Mouse (Mus musculus): ENCODE data around the gene Anapc5.
A peak's percentile ranks its signal among the peaks of the same experiment; 100 is the strongest.

The Anapc5 gene

DNA sequence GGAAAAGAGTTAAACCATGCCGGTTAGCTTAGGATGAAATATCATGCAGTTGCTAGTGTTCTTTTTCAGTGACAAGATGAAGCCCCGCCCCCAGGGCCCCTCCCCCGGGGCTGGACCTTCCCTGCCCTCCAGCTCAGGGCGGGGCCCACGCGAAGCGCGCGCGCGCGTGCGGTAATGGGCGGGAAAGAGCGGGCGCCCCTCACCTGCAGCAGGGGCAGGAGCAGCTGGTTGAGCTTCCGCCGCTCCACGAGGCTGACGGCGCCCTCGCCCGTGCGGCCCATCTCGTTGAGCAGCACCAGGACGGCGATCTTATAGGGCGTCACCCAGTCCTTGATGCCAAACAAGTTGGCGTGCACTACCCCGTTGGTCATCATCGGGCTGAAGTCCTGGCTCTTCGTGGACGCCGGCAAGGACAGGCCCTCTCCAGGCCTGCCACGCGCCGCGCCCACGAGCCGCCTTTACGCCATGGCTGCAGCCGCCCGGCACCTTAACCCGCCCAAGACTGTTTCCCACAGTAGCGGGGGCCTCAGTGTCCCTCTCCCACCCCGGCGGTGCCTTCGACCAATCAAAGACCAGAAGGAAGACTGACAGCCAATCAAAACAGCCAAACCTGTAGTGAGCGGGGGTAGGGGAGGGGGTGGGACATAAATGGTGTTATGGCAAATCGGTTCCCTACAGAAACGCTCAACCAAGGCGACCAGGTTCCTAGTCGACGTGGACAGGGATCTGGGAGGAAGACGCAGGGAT, at the start of gene Anapc5:
Gene Anapc5, minus strand, starts transcription at position 563 of the 747 bp plus-strand sequence.
- peak; percentile 96 for DNase-seq

- DNase-seq, result no peak
Measured at GRCm38 (mm10) chr5:122863053-122863452, 41.9 kb upstream of the Anapc5 start.

DNA sequence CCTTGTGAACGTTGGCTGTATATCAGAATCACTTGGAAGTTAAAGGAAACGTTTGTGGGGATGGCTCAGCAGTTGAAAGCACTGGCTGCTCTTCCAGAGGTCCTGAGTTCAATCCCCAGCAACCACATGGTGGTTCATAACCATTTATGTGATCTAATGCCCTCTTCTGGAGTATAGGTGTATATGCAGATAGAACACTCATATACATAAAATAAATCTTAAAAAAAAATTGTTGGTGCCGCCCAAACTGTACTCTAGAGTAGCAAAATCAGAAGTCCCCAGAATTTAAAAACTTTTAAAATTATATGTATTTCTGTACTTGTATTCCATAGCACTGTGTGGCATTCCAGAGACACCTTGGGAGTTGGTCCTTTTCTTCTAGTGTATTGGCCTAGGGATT, 34.7 kb upstream of the Anapc5 start:
- DNase-seq, result no peak

DNA sequence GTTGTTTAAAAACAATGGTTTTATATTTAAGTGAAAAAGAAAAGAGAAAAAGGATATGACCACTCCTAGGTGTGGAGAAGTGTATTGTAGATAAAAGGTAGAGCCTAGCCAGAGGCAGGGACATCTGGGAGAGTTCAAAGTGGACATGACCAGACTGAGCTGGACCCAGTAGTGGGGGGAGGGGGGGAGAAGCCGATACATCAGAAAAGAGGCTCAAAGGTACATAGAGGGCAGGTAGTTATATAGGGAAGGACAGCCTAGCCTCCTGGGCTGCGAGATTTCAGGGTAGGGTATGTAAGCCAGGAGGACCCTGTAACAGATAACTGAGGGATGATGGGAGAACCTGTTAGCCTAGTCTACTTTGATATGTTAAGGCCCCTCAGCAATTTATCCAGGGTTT, 31.5 kb upstream of the Anapc5 start:
- DNase-seq, result no peak

DNA sequence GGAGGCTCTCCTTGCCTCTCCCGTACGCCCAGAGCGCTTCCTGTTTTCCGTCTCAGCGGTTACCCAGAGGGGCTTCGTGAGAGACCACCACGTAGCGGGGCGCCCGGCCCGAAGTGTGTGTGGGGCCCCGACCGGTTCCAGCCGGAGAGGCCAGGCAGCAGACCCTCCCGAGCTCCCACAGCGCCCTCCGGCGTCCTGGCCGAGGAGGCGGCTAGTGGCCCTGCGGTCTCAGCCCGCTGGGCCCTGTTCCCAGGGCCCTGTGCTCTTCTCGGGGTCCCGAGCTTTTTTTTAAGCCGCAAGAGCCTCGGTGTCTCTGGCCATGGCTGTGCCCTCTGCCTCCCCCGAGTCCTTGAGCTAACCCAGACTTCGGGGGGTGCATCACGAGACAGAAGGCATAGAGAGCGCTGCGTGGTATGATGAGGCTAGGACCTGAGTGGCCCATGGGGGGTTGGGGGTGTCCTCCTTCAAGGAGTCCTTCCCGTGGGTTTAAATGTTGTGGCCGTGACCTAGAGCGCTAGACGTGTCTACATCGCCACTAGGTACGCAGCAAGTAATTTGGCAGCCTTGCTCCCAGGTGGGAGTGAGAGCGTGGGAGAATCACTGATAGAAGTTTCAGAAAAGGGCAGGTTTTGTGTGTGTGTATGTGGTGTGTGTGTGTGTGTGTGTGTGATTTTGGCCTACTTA, 29.3 kb upstream of the Anapc5 start:
- peak; percentile 74 for DNase-seq

DNA sequence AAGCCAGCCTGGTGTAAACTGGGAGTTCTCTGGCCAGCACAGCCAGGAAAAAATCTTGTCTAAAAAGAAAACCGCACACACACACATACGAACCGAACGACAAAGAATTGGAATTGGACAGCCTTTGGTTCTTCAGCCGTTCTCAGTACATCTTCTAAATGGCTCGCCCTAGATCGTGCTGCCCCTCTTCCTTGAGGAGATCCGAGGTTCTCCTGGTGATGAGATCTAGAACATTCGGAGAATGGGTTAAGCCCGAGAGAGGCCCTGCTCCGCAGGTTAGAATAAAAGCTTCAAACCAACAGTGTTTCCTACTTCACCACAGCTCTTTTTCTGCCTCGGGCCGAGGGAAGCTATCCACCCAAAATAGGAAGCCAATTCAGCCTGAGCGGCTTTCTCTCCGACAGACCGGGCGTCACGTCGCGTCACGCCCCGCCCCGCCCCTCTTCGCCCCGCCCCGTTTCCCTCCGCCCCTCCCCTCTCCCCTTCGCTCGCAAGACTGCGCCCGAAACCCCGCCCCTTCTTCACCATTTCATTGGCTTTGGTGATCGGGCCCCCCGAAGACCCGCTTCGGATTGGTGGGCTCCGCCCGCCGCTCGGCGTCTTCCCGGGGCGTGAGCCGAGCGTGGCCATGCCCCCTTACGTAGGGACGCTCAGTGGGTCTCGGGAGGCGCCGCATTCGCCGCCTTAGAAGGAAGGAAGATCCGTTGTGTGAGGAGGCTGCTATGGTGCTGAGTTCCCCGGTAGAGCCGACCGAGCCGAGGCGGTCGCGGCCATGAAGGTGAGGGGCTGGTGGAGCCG, 28.6 kb upstream of the Anapc5 start, which contains the start of gene Rnf34:
Gene Rnf34, plus strand, starts transcription at position 528 of the 798 bp plus-strand sequence.
- peak; percentile 100 for DNase-seq

- no peak for DNase-seq
Measured at GRCm38 (mm10) chr5:122843799-122844198, 22.7 kb upstream of the Anapc5 start.

- DNase-seq, result no peak
Measured at GRCm38 (mm10) chr5:122841126-122841525, 20.0 kb upstream of the Anapc5 start.

- no peak for DNase-seq
Measured at GRCm38 (mm10) chr5:122832996-122833395, 11.9 kb upstream of the Anapc5 start.

DNA sequence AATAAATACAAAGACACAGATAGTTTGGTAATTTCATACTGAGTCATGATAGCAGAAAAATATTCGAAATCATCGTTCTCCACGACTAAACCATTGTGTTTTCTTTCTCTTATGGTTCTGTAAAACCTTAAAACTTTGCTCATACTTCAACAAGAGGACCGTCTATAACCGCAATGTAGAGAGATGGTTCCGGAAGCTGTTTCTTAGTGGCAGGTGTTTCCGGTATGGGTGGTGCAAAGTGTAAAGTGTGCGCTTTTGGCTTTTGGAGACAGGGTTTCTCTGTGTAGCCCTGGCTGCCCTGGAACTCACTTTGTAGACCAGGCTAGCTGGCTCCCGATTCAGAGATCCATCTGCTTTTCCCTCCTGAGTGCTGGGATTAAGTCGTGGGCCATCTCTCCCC, 11.4 kb upstream of the Anapc5 start:
- no peak for DNase-seq

DNA sequence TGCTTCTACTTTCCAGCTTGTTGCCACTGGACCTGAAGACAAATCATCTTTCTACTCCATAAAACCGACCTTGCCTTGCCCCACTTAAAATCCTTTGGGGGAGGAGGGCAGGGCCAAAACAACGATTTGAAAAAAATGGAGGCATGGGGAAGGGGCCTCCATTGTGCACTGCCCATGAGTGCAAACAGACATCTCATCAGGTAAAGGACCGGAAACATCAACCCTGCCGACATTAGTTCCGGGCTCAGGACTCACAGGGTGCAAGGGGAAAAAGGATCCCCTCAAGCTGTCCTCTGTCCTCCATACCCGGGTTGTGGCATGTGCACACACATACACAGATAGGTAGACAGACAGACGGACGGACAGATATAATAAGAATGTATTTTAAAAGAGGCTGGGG, 4.0 kb upstream of the Anapc5 start:
- DNase-seq, result no peak

DNA sequence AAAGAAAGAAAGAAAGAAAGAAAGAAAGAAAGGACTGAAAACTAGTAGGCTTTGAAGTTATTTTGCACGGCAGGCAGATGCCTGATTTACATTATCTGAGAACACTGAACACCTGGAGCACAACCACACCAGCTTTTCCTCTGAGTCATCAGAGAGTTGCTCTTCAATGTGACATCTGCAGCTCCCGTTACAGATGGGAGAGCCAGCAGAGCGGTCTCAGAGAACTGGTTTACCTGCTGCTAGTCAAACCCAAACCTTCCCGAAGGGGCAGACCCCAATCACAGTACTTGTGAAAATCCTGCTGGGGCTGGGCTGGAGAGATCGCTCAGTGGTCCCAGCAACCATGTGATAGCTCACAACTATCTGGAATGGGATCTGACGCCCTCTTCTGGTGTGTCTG, 3.3 kb upstream of the Anapc5 start:
- no peak for DNase-seq

GRCm38 (mm10) chr5:122823976-122824375, 2.8 kb upstream of the Anapc5 start:
- DNase-seq, result no peak

DNA sequence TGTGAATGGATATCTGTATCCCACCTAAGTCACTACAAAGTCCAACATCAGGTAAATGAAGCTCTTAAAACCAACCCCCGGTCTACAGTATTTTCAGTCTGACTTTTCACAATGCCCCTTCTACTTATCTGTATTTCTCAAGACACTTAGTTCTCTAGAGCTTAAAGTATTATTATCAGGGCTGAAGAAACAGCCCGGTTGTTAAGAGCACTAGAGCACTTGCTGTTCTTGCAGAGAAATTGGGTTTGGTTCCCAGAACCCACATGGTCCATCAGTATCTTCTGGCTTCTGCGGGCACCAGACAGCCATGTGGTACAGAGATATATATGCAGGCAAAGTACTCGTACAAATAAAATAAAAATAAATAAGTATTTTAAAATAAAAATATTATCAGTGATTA, 1.3 kb upstream of the Anapc5 start:
- DNase-seq, result no peak

DNA sequence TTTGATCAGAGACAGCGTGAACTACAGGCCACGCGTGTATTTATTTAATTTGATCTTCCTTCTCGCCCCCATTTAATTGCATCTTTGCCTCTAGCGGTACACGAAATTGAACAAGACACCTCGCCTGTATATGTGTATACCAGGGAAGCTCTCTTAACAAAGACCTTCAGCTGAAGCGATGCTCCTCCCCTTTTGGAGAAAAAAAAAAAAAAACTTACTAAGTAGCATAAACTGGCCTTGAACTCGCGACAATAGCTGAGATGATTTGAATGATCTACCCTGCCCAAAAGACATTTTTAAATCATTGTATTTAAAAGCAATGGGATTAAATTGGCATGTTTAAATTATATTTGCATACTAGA, 366 bp upstream of the Anapc5 start:
- no peak for DNase-seq

DNA sequence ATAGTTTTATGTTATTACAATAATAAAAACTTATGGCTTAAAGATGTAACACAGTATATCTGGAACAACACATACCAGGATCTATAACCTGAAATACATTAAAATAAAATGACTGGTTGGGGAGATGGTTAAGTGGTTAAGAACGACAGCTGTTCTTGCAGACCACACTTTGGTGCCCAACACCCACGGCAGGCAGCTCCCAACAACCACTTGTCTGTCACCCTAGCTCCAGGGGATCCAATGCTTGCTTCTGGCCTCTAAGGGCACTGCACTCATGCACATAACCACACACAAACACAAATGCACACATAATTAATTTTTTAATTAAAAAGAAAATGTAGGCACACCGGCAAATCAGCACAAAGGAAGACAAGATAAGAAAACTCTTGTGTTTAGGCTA, 8.4 kb downstream of the Anapc5 start:
- no peak for DNase-seq

- DNase-seq, result peak; percentile 81
Measured at GRCm38 (mm10) chr5:122811364-122812079, 9.6 kb downstream of the Anapc5 start.

DNA sequence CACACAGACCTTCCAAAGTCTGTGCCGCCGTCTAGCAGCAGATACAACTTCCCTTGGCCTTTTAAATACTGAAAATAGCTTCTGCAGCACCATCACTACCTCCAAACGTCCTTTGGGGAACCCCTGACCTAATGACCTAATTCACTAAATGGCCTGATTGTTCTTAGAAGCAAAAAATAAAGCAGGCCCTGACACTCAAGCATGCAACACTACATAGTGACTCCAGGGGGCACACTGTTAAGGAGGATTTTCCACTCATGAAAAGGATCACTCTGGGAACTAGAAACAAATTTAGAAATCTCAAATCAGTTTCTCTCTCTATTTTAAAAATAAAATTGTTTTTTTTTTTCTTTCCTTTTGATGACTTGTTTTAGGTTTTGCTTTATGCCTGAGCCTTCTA, 15.6 kb downstream of the Anapc5 start:
- DNase-seq, result no peak

DNA sequence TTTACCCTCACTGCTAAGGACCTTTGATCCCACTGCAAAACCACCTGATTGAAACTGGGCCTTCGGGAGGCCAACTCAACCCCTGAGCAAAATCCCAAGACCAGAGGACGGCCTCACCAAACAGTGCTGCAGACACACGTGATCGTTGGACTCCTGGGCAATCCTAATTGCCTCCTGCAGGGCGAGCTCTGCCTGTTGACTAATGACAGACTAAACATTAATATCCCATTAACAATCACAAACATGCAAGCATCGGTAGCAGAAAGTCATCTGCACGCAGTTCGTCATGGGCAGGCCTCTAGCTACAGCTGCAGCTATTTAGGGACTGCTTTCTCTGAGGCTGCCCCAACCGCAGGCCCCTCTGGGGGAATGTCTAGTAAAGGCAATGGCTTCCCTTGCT, 18.4 kb downstream of the Anapc5 start:
- DNase-seq, result no peak

GRCm38 (mm10) chr5:122801684-122802083, 19.5 kb downstream of the Anapc5 start:
- DNase-seq, result no peak

GRCm38 (mm10) chr5:122800345-122801010, 20.7 kb downstream of the Anapc5 start:
- no peak for DNase-seq

Measured in liver (tissue).